37 mouse cellular contexts compared by ENCODE assay signal in genomic region chr6:42616904-42617303, GRCm38 (mm10). TPM values are rescaled to one million over a fixed set of nuclear protein-coding genes. Genes with fewer than 3 reads are reported as not detected.
"Had no signal": no experiment of that assay in that cellular context is flagged by ENCODE, and none has a peak within 500 bp of the region (broad histone marks: within the 10 kb centered on the region; RNA-seq: fewer than 3 reads in every experiment).

No protein-coding gene starts in this region.

- H3K27me3 ChIP-seq: limb, embryonic 12.5 days; limb, embryonic 13.5 days; limb, embryonic 15.5 days; liver, embryonic 12.5 days; liver, embryonic 13.5 days; liver, embryonic 15.5 days; lung, embryonic 15.5 days; megakaryocyte, embryonic 14.5 days; midbrain, embryonic 12.5 days; midbrain, embryonic 13.5 days; midbrain, embryonic 15.5 days had no signal

- ATAC-seq: liver, embryonic 12.5 days; liver, postnatal 0 days; lung, postnatal 0 days; midbrain, embryonic 13.5 days; midbrain, embryonic 15.5 days; midbrain, embryonic 16.5 days had no signal

- DNase-seq: left cerebral cortex, postnatal 4 days; liver; liver, embryonic 13.5 days; liver, postnatal 0 days; lung, adult 18-20 months; lung, adult 2 months; lung, embryonic 14.5 days; lung, postnatal 10 days; lung, postnatal 14 days; lung, postnatal 36 days; lung, postnatal 4 days; midbrain, embryonic 14.5 days had no signal

RNA-seq across cellular contexts. Expression of gene Tcaf3, which starts 19.4 kb away (rescaled TPM):
- polyA plus RNA-seq: limb, embryonic 10.5 days; limb, embryonic 11.5 days; limb, embryonic 12.5 days; limb, embryonic 13.5 days; limb, embryonic 14.5 days; limb, embryonic 15.5 days; liver, adult 2 months; liver, embryonic 11.5 days; liver, embryonic 12.5 days; liver, embryonic 13.5 days; liver, embryonic 14.5 days; liver, embryonic 15.5 days; liver, embryonic 16.5 days; liver, postnatal 0 days; lung, adult 2 months; lung, embryonic 14.5 days; lung, embryonic 15.5 days; lung, embryonic 16.5 days; macrophage; midbrain, embryonic 10.5 days; midbrain, embryonic 11.5 days; midbrain, embryonic 12.5 days; midbrain, embryonic 13.5 days; midbrain, embryonic 14.5 days; midbrain, embryonic 16.5 days; midbrain, postnatal 0 days; myocyte had no signal

RNA-seq across cellular contexts. Expression of gene Tcaf2, which starts 28.1 kb away (rescaled TPM):
- polyA plus RNA-seq: macrophage had no signal
